Mouse (Mus musculus) forebrain, postnatal 0 days (tissue): ENCODE measurements around the gene Skp1a. TPM values are rescaled to one million over a fixed set of nuclear protein-coding genes. Genes with fewer than 3 reads are reported as not detected.

Experiments
- ATAC-seq: fragments of 200-750 bp; cut with Nextera tagmentation; 2 replicates; pipeline ENCODE4 v1.8.0; 2017; ENCODE audit warnings: mild to moderate bottlenecking, moderate library complexity
- DNase-seq: peaks from one replicate; pipeline ENCODE4 v3.0.0-alpha.2; 2015
- H3K27ac ChIP-seq: fragments of 300-500 bp; sonication (generic); 2 replicates; pipeline ENCODE4 v1.5.1; 2014; ENCODE audit warnings: low read depth, mild to moderate bottlenecking, antibody characterized with exemption, low read length, moderate library complexity, mixed read lengths
- H3K27me3 ChIP-seq: fragments of 300-500 bp; sonication (generic); 2 replicates; pipeline ENCODE4 v1.6.1; 2014; ENCODE audit warnings: mild to moderate bottlenecking, low read length, mixed read lengths; ENCODE audit not compliant: insufficient read depth
- H3K36me3 ChIP-seq: fragments of 300-500 bp; sonication (generic); 2 replicates; pipeline ENCODE4 v1.6.1; 2014; ENCODE audit warnings: mild to moderate bottlenecking, moderate library complexity; ENCODE audit not compliant: insufficient read depth
- H3K4me1 ChIP-seq: fragments of 300-500 bp; sonication (generic); 2 replicates; pipeline ENCODE4 v1.6.1; 2014; ENCODE audit warnings: antibody characterized with exemption; ENCODE audit not compliant: insufficient read depth
- H3K4me2 ChIP-seq: fragments of 300-500 bp; sonication (generic); 2 replicates; pipeline ENCODE4 v1.6.1; 2014; ENCODE audit warnings: low read depth, mild to moderate bottlenecking, moderate library complexity
- H3K4me3 ChIP-seq: fragments of 300-500 bp; sonication (generic); 2 replicates; pipeline ENCODE4 v1.5.1; 2014; ENCODE audit warnings: low read depth, low read length, mixed read lengths
- H3K9ac ChIP-seq: fragments of 300-500 bp; sonication (generic); 2 replicates; pipeline ENCODE4 v1.6.1; 2014; ENCODE audit warnings: mild to moderate bottlenecking
- H3K9me3 ChIP-seq: fragments of 300-500 bp; sonication (generic); 2 replicates; pipeline ENCODE4 v1.6.1; 2016; ENCODE audit warnings: low read length
- CTCF ChIP-seq: sonication (generic); IDR thresholded peaks from 2 replicates; pipeline ENCODE4 v1.5.1; 2016; ENCODE audit warnings: antibody characterized with exemption, control low read depth, low read depth
- WGBS: fragments of 180-500 bp; shearing (Covaris S2); extraction: QIAGEN DNeasy Blood & Tissue Kit; methylation state at CpG from one replicate; pipeline ENCODE4 v1.1.7; 2014; 5-methylcytosine and 5-hydroxymethylcytosine counted together
- polyA plus RNA-seq: library from polyadenylated mRNA; unstranded; fragments of >200 nt; fragmentation: Nextera tagmentation; extraction: Ambion mirVana; gene quantifications from 2 replicates; pipeline ENCODE4 v1.2.1, GENCODE M21; 2015
- total RNA-seq: library from RNA; depleted of rRNA; stranded (reverse); fragments of >200 nt; gene quantifications from 2 replicates; pipeline ENCODE4 v1.2.3, GENCODE M21; 2014

Skp1a gene
- total and polyA plus RNA-seq, 2 experiments from 2014 or later, result 767 to 1,355 TPM

- Histone ChIP-seq H3K4me2 (no peak overlapping the region), H3K9ac (no peak overlapping the region), H3K4me3 (no peak overlapping the region), H3K27me3 (no peaks in the 10 kb centered on the region), H3K9me3 (no peaks in the 10 kb centered on the region), H3K27ac (no peak overlapping the region), H3K36me3 (no peaks in the 10 kb centered on the region), H3K4me1 (0 out of 2 replicates have a peak, but pooled peaks cover 3% of the 10 kb centered on the region)
- ATAC-seq (no peak), DNase-seq (no peak)
- no peak for TF ChIP-seq CTCF
- 18% methylated on average over 19 of the region's 19 CpGs for WGBS
These were observed 7.7 kb upstream of the Skp1a start for GRCm38 (mm10) chr11:52223968-52224682.

- no peak for ATAC-seq
- Histone ChIP-seq H3K27ac (no peak overlapping the region), H3K4me2 (no peak overlapping the region), H3K27me3 (no peaks in the 10 kb centered on the region), H3K9ac (no peak overlapping the region), H3K36me3 (no peaks in the 10 kb centered on the region), H3K4me3 (no peak overlapping the region), H3K4me1 (peaks cover 3% of the 10 kb centered on the region), H3K9me3 (no peaks in the 10 kb centered on the region)
- DNase-seq, result no peak
- TF ChIP-seq CTCF, result no peak
- 59% methylated on average over 3 of the region's 3 CpGs for WGBS
These were observed 5.7 kb upstream of the Skp1a start for GRCm38 (mm10) chr11:52225986-52226599.

- no peak overlapping the region for H3K27ac ChIP-seq
- no peak for TF ChIP-seq CTCF
- H3K9ac ChIP-seq, result no peak overlapping the region
- H3K4me2 ChIP-seq, result no peak overlapping the region
- H3K4me3 ChIP-seq, result no peak overlapping the region
- no peak for ATAC-seq
- H3K9me3 ChIP-seq, result no peaks in the 10 kb centered on the region
- H3K27me3 ChIP-seq, result no peaks in the 10 kb centered on the region
- DNase-seq, result no peak
- no peaks in the 10 kb centered on the region for H3K36me3 ChIP-seq
- 68% methylated on average over 3 of the region's 3 CpGs for WGBS
- peaks cover 5% of the 10 kb centered on the region for H3K4me1 ChIP-seq
These were observed 4.7 kb upstream of the Skp1a start for GRCm38 (mm10) chr11:52227053-52227452.

- no peak overlapping the region for H3K4me3 ChIP-seq
- H3K4me2 ChIP-seq, result no peak overlapping the region
- ATAC-seq (no peak), DNase-seq (no peak)
- H3K27ac ChIP-seq, result no peak overlapping the region
- H3K9ac ChIP-seq, result no peak overlapping the region
- H3K4me1 ChIP-seq, result peaks cover 5% of the 10 kb centered on the region
- no peak for TF ChIP-seq CTCF
- no peaks in the 10 kb centered on the region for H3K9me3 ChIP-seq
- H3K36me3 ChIP-seq, result no peaks in the 10 kb centered on the region
- WGBS, result 82% methylated on average over 13 of the region's 13 CpGs
- no peaks in the 10 kb centered on the region for H3K27me3 ChIP-seq
These were observed 4.1 kb upstream of the Skp1a start for GRCm38 (mm10) chr11:52227466-52228226.

GRCm38 (mm10) chr11:52228722-52229448, 2.9 kb upstream of the Skp1a start:
- ATAC-seq, result no peak
- Histone ChIP-seq H3K9ac (no peak overlapping the region), H3K4me2 (no peak overlapping the region), H3K4me1 (peaks cover 15% of the 10 kb centered on the region), H3K36me3 (no peaks in the 10 kb centered on the region), H3K4me3 (no peak overlapping the region), H3K27me3 (no peaks in the 10 kb centered on the region), H3K27ac (no peak overlapping the region), H3K9me3 (no peaks in the 10 kb centered on the region)
- DNase-seq, result no peak
- 85% methylated on average over 7 of the region's 7 CpGs for WGBS
- TF ChIP-seq CTCF, result no peak

GRCm38 (mm10) chr11:52230694-52231093, 1.1 kb upstream of the Skp1a start:
- Histone ChIP-seq H3K4me2 (peak overlapping the region; percentile 75), H3K27me3 (no peaks in the 10 kb centered on the region), H3K9me3 (no peaks in the 10 kb centered on the region), H3K9ac (peak overlapping the region; percentile 99), H3K27ac (no peak overlapping the region), H3K4me1 (peaks cover 19% of the 10 kb centered on the region), H3K36me3 (no peaks in the 10 kb centered on the region), H3K4me3 (no peak overlapping the region)
- no peak for TF ChIP-seq CTCF
- ATAC-seq (no peak), DNase-seq (no peak)
- 55% methylated on average over 5 of the region's 5 CpGs for WGBS
